Mouse (Mus musculus) neural tube, embryonic 15.5 days (tissue): ENCODE measurements around the gene Lgi4. TPM values are rescaled to one million over a fixed set of nuclear protein-coding genes. Genes with fewer than 3 reads are reported as not detected.

Source experiments
- ATAC-seq: fragments of 200-750 bp; cut with Nextera tagmentation; 2 replicates; pipeline ENCODE4 v1.8.0; 2017; ENCODE audit warnings: mild to moderate bottlenecking, moderate TSS enrichment, moderate library complexity; ENCODE audit not compliant: low FRiP score
- H3K27ac ChIP-seq: fragments of 300-500 bp; sonication (generic); replicated peaks from 2 replicates; pipeline ENCODE4 v1.5.1; 2015; ENCODE audit warnings: mild to moderate bottlenecking, inconsistent platforms
- H3K27me3 ChIP-seq: fragments of 300-500 bp; sonication (generic); replicated peaks from 2 replicates; pipeline ENCODE4 v1.6.1; 2015; ENCODE audit warnings: inconsistent platforms
- H3K36me3 ChIP-seq: fragments of 300-500 bp; sonication (generic); 2 replicates; pipeline ENCODE4 v1.6.1; 2015; ENCODE audit warnings: inconsistent platforms
- H3K4me1 ChIP-seq: fragments of 300-500 bp; sonication (generic); 2 replicates; pipeline ENCODE4 v1.6.1; 2015; ENCODE audit warnings: inconsistent platforms
- H3K4me2 ChIP-seq: fragments of 300-500 bp; sonication (generic); 2 replicates; pipeline ENCODE4 v1.6.1; 2015; ENCODE audit warnings: inconsistent platforms, mild to moderate bottlenecking, moderate library complexity
- H3K4me3 ChIP-seq: fragments of 300-500 bp; sonication (generic); replicated peaks from 2 replicates; pipeline ENCODE4 v1.5.1; 2015; ENCODE audit warnings: mild to moderate bottlenecking, inconsistent platforms
- H3K9ac ChIP-seq: fragments of 300-500 bp; sonication (generic); replicated peaks from 2 replicates; pipeline ENCODE4 v1.6.1; 2015; ENCODE audit warnings: mild to moderate bottlenecking, inconsistent platforms
- H3K9me3 ChIP-seq: fragments of 300-500 bp; sonication (generic); replicated peaks from 2 replicates; pipeline ENCODE4 v1.6.1; 2016; ENCODE audit warnings: inconsistent platforms
- WGBS: fragments of 180-500 bp; shearing (Covaris S2); methylation state at CpG from one replicate; pipeline ENCODE4 v1.1.7; 2015; ENCODE audit warnings: mixed read lengths; 5-methylcytosine and 5-hydroxymethylcytosine counted together
- polyA plus RNA-seq: library from polyadenylated mRNA; unstranded; fragments of >200 nt; fragmentation: Nextera tagmentation; extraction: Ambion mirVana; gene quantifications from 2 replicates; pipeline ENCODE4 v1.2.1, GENCODE M21; 2015

Lgi4 gene
- polyA plus RNA-seq, result 1.3 and 1.7 TPM in 2 replicates

DNA sequence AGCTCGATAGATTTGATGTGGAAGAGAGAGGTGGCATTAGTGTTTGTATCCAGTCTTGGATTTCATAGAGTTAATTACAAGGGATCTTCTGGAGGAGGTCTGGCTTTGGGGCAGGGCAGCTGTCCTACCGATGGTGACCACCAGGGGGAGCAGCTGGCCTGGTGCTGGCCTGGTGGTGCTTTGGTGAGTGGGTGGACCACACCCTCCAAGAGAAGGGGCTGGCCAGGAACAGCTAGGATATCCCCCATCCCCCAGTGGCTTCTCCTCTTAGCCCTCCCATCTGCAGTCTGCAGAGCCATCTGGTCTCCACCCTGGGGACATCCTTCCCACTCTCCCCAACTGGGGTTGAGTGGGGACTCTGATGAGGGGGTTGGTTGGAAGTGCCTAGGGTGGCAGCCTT is at the start of gene Lgi4:
TSS of gene Lgi4 (plus strand) at position 235 of the 400 bp plus-strand sequence.
- Histone ChIP-seq H3K27me3 (peaks cover 9% of the 10 kb centered on the region), H3K9me3 (no peaks in the 10 kb centered on the region), H3K9ac (no peak within 1 kb of the TSS), H3K4me3 (no peak within 1 kb of the TSS), H3K4me1 (peaks cover 6% of the 10 kb centered on the region; the same call in 1 of the 2 replicates), H3K27ac (no peak within 1 kb of the TSS), H3K4me2 (no peak within 1 kb of the TSS), H3K36me3 (no peaks in the 10 kb centered on the region)
- ATAC-seq, result no peak
- WGBS, result 6% methylated on average over 2 of the region's 2 CpGs

DNA sequence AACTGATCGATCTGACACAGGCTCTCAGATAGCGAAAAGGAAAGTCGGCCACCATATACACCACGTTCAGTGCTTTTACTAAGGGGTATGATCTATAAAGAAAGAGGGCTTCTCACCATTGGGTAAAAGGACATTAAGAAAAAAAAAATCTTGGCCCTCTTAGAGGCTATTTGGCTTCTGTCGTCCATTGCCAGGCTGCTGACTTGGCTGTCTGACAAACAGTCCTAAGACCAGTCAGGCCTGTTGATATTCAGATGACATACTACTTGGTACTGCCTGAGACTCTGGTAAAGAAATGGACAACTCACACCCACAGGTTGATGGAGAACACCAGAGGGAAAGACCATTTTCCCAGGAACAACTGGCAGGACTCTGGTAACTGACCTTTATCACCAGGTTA is 46.2 kb upstream of the Lgi4 start:
- 67% methylated on average over 5 of the region's 5 CpGs for WGBS
- peaks cover 4% of the 10 kb centered on the region; the same call in 1 of the 2 replicates for H3K4me1 ChIP-seq
- no peak overlapping the region for H3K4me2 ChIP-seq
- H3K27me3 ChIP-seq, result no peaks in the 10 kb centered on the region
- H3K27ac ChIP-seq, result no peak overlapping the region
- H3K4me3 ChIP-seq, result no peak overlapping the region
- no peak for ATAC-seq
- H3K9me3 ChIP-seq, result no peaks in the 10 kb centered on the region
- H3K36me3 ChIP-seq, result no peaks in the 10 kb centered on the region
- H3K9ac ChIP-seq, result no peak overlapping the region

DNA sequence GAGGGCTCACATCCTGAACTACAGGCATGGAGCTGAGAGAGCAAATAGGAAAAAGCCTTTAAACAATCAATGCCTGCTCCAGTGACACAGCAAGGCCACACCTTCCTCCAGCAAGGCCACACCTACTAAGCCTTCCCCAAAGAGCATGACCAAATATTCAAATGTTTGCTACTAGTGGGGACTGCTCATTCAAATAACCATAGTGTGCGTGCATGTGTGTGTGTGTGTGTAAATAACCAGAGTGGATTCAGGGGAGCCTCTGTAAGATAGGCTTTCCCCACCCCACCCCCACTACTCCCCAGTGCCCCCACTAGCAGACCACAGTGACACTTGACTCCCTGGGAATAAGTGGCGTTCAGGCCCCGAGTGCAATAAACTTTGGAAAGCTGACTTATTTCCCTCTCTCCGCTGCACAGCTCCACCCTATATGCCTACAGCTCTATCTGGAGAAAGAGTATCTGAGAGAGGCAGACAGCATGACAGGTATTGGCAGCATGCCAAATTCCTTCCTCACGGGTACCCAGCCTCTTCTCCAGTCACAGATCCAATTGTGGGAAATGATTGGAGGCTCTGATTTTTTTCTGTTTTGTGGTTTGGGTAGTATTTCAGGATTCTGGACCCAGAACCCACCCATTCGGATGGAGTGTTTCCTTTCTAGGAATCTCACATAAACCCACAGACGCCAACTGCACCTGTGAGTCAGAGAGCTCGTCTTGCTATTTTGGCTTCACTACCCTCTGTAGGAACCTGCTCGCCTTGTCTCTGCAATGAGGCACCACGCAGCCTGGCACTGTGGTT is 41.8 kb upstream of the Lgi4 start:
- H3K4me3 ChIP-seq, result no peak overlapping the region
- H3K36me3 ChIP-seq, result no peaks in the 10 kb centered on the region
- 49% methylated on average over 10 of the region's 10 CpGs for WGBS
- H3K4me1 ChIP-seq, result peaks cover 4% of the 10 kb centered on the region; the same call in 1 of the 2 replicates
- H3K4me2 ChIP-seq, result no peak overlapping the region
- no peak overlapping the region for H3K27ac ChIP-seq
- no peaks in the 10 kb centered on the region for H3K9me3 ChIP-seq
- no peak for ATAC-seq
- no peak overlapping the region for H3K9ac ChIP-seq
- H3K27me3 ChIP-seq, result no peaks in the 10 kb centered on the region

DNA sequence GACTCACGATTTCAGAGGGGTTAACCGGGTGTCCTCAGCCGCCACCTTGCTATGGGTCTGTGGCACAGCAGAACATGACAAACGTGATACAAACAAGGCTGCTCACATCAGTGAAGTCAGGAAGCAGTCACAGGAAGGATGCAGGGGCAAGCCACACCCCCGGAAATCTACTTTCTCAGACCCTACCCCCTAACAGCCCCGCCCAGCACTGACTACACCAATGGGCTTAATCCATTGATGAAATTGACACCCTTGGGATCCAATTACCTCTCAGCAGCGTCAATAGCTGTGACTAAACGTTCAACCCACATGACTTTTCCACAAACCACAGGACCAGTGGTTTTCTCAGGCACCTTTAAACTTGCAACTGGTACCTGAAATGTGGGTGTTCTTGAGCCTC is 30.5 kb upstream of the Lgi4 start:
- H3K27me3 ChIP-seq, result no peaks in the 10 kb centered on the region
- 79% methylated on average over 8 of the region's 8 CpGs for WGBS
- no peak overlapping the region for H3K4me2 ChIP-seq
- no peaks in the 10 kb centered on the region for H3K4me1 ChIP-seq
- H3K36me3 ChIP-seq, result no peaks in the 10 kb centered on the region
- H3K27ac ChIP-seq, result no peak overlapping the region
- H3K9me3 ChIP-seq, result no peaks in the 10 kb centered on the region
- H3K4me3 ChIP-seq, result no peak overlapping the region
- ATAC-seq, result no peak
- no peak overlapping the region for H3K9ac ChIP-seq

DNA sequence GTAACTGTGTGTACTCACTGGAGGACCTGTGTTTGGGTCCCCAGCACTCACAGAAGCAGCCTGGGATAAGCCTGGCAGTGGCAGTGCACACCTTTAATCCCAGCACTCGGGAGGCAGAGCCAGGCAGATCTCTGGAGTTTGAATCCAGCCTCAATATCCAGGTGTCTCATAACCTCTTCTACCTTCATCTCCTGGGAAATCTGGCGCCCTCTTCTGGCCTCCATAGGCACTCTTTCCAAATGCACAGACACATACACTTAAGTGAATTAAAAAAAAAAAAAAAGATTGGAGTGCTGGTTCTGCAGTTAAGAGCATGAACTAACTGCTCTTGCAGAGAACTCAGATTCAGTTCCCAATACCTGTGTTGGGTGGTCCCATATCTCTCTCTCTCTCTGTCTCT is 28.4 kb upstream of the Lgi4 start:
- ATAC-seq, result no peak

DNA sequence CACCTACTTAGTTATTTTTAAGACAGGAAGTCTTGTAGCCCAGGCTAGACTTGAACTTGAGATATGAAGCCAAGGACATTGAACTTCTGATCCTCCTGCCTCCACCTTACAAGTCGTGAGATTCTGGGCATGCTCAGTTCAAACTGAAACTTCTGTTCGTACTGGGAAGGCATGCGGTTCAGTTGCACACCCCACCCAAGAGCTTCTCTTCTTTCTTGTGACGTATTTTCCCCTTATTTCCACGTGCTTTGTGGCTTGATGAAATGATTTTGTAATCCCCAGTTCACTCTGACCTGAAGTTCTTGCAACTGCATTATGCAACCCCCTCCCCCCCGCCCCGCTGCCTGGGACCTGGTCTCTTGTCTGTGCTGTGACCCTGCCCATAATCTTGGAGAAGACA is 27.4 kb upstream of the Lgi4 start:
- no peak overlapping the region for H3K27ac ChIP-seq
- no peaks in the 10 kb centered on the region for H3K9me3 ChIP-seq
- no peak overlapping the region for H3K9ac ChIP-seq
- H3K4me2 ChIP-seq, result no peak overlapping the region
- H3K36me3 ChIP-seq, result no peaks in the 10 kb centered on the region
- H3K4me1 ChIP-seq, result no peaks in the 10 kb centered on the region
- H3K27me3 ChIP-seq, result no peaks in the 10 kb centered on the region
- WGBS, result 87% methylated on average over 7 of the region's 7 CpGs
- H3K4me3 ChIP-seq, result no peak overlapping the region
- ATAC-seq, result no peak

More for the DNA sequence above, 28.4 kb upstream of the Lgi4 start:
- H3K4me3 ChIP-seq, result no peak overlapping the region
- H3K27ac ChIP-seq, result no peak overlapping the region
- no peak overlapping the region for H3K9ac ChIP-seq
- no peaks in the 10 kb centered on the region for H3K36me3 ChIP-seq
- no peak overlapping the region for H3K4me2 ChIP-seq
- no peaks in the 10 kb centered on the region for H3K4me1 ChIP-seq
- H3K27me3 ChIP-seq, result no peaks in the 10 kb centered on the region
- no peaks in the 10 kb centered on the region for H3K9me3 ChIP-seq
- 62% methylated on average over 2 of the region's 2 CpGs for WGBS

DNA sequence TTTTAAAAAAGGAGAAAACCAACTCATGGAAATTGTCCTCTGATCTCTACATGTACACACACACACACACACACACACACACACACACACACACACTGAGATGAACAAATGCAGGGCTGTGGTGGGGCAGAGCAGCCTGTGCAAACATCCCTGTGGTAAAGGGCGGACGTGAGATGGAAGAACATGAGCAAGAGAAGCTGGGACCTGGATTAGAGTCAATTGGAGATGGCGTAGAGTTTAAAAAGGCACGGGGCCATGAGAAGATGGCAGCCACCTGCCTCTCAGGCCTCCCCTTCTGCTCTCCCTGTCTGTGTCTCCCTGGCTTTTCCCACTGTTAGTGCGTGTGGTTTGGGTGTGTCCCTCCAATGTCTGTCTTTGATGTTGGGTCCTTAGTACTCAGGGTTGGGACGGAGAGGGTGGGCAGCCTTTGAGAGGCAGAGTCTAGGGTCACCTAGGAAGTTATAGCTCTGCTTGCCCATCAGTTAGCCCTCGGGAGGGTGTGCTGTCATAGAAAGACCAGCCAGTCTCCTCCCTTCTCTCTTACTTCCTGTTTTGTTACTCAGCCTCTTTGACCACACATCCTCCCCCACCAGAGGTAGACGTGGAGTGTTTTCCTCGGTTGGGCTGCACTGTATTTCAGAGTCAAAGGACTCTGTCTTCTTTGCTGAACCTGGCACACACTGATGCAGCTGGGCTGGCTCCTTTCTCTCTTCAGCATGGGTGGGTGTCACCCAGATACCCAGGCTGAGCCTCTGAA is 25.6 kb upstream of the Lgi4 start:
- no peaks in the 10 kb centered on the region for H3K4me1 ChIP-seq
- no peak overlapping the region for H3K4me3 ChIP-seq
- 78% methylated on average over 9 of the region's 9 CpGs for WGBS
- no peaks in the 10 kb centered on the region for H3K36me3 ChIP-seq
- no peak overlapping the region for H3K4me2 ChIP-seq
- no peak overlapping the region for H3K27ac ChIP-seq
- H3K9ac ChIP-seq, result no peak overlapping the region
- no peak for ATAC-seq
- H3K9me3 ChIP-seq, result no peaks in the 10 kb centered on the region
- no peaks in the 10 kb centered on the region for H3K27me3 ChIP-seq

DNA sequence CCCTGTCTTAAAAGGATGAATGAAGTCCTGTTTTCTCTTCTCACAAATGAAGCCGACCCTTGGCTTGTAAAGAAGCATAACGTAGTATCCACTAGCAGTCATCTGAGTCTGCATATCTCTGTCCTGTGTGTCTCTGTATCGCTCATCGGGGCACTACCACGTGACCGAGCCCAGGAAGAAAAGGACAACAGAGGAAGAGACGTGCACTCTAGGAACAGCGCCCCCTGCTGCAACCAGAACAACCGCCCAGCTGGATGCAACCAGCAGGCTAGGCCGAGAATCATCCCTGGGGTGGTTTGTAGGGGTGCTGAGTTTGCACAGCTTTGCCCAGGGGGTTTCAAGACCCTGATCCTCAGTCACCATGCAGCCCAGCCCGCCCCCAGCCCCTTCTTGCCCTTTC is 24.4 kb upstream of the Lgi4 start:
- Histone ChIP-seq H3K4me1 (no peaks in the 10 kb centered on the region), H3K27ac (no peak overlapping the region), H3K9me3 (no peaks in the 10 kb centered on the region), H3K4me3 (no peak overlapping the region), H3K36me3 (no peaks in the 10 kb centered on the region), H3K4me2 (no peak overlapping the region), H3K9ac (no peak overlapping the region), H3K27me3 (0 out of 2 replicates have a peak, but pooled peaks cover 2% of the 10 kb centered on the region)
- ATAC-seq, result no peak
- WGBS, result 66% methylated on average over 11 of the region's 11 CpGs

DNA sequence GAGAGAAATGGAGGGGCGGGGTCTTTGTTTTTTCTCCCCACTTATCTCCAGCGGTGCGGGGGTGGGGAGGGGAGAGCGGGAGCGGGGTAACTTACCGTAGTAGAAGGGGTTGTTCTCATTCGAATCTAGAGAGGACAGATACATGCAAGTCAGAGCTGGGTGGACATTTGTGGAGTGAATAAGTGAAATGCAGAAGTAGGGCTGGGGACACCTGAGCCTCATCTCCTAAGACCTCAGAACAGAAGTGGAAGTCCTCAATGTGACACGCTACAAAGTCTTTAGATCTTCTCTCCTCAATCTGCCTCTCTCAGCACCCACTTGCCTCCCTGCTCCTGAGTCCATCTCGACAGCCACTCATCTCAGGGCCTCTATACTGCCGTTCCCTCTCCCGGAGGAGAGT is 23.9 kb upstream of the Lgi4 start:
- Histone ChIP-seq H3K4me3 (no peak overlapping the region), H3K27ac (no peak overlapping the region), H3K9me3 (no peaks in the 10 kb centered on the region), H3K36me3 (no peaks in the 10 kb centered on the region), H3K4me1 (no peaks in the 10 kb centered on the region), H3K27me3 (0 out of 2 replicates have a peak, but pooled peaks cover 6% of the 10 kb centered on the region), H3K9ac (no peak overlapping the region), H3K4me2 (no peak overlapping the region)
- no peak for ATAC-seq
- 85% methylated on average over 11 of the region's 11 CpGs for WGBS

DNA sequence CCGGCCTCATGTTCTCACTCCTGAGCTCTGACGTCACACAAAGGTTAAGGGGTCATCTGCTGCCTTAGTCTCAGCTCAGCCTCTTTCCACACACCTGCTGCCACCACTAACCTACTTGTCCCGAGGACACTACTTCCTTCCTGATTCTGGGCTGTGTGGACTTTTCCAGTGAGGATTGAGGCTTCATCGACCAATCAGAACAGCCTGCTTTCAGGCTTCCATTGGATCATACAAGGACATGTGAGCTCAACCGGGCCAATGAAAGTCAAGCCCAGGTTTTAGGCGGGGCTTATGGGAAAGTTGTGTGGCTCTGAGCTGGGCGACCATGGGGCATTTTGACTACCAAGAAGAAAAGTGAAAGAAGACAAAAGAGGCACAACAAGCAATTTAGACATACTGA is 22.2 kb upstream of the Lgi4 start:
- no peaks in the 10 kb centered on the region for H3K36me3 ChIP-seq
- H3K9ac ChIP-seq, result no peak overlapping the region
- peaks cover 21% of the 10 kb centered on the region for H3K27me3 ChIP-seq
- no peak overlapping the region for H3K4me3 ChIP-seq
- no peak overlapping the region for H3K4me2 ChIP-seq
- 89% methylated on average over 7 of the region's 7 CpGs for WGBS
- H3K9me3 ChIP-seq, result no peaks in the 10 kb centered on the region
- H3K27ac ChIP-seq, result no peak overlapping the region
- H3K4me1 ChIP-seq, result peaks cover under 1% of the 10 kb centered on the region; the same call in 1 of the 2 replicates
- no peak for ATAC-seq

DNA sequence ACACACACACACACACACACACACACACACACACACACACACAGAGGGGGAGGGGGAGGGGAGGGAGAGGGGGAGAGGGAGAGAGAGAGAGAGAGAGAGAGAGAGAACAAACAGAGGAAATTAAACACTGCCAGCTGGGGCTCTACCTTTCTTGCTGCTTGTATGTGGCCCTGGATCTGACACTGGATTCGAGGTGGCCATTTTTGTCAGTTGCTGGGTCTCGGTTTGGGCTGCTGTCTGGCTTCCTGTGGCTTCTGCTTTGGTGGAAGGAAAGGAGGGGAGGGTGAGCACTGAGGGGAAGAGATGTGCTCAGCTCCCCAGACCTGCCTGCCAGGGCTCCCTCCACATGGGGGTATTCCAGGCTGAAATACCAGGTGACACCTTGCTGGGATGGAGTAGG is 21.5 kb upstream of the Lgi4 start:
- no peak overlapping the region for H3K4me2 ChIP-seq
- H3K36me3 ChIP-seq, result no peaks in the 10 kb centered on the region
- no peak overlapping the region for H3K9ac ChIP-seq
- H3K4me3 ChIP-seq, result no peak overlapping the region
- no peak for ATAC-seq
- no peaks in the 10 kb centered on the region for H3K9me3 ChIP-seq
- peaks cover 28% of the 10 kb centered on the region for H3K27me3 ChIP-seq
- H3K4me1 ChIP-seq, result peaks cover 3% of the 10 kb centered on the region; the same call in 1 of the 2 replicates
- H3K27ac ChIP-seq, result no peak overlapping the region
- 76% methylated on average over 2 of the region's 2 CpGs for WGBS

DNA sequence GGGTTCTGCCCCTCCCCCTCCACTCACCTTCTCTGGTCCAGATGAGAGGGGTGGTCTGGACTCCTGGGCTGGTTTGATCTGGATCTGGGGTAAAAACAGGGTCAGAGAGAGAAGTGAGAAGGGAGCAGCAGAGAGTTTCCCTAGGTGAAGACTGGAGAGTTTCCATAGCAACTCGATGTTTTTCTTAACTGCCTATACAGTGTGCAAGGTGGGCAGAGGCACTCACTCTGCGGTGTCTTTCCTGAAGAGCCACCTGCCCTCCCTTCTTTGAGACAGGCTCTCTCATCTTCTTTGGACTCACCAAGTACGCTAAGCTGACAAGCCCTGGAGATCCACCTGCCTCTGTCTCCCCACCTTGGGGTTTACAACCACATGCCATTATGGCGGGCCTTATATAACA is 20.1 kb upstream of the Lgi4 start:
- Histone ChIP-seq H3K4me2 (no peak overlapping the region), H3K9me3 (no peaks in the 10 kb centered on the region), H3K36me3 (no peaks in the 10 kb centered on the region), H3K27ac (no peak overlapping the region), H3K4me1 (peaks cover 3% of the 10 kb centered on the region; the same call in 1 of the 2 replicates), H3K9ac (no peak overlapping the region), H3K4me3 (no peak overlapping the region), H3K27me3 (peaks cover 41% of the 10 kb centered on the region)
- 89% methylated on average over 4 of the region's 4 CpGs for WGBS
- no peak for ATAC-seq
